ENCODE assay signal across 8 mouse cellular contexts in genomic region chr13:67830911-67831336, GRCm38 (mm10). TPM values are rescaled to one million over a fixed set of nuclear protein-coding genes. Genes with fewer than 3 reads are reported as not detected.
DNase-seq lines count a peak whose midpoint lies in the region; ATAC-seq and TF ChIP-seq lines count a peak whose summit lies in the region.

Gm10037 (plus strand) TSS chr13:67831106.

- no peaks in the 10 kb centered on the region for H3K36me3 ChIP-seq in ES-E14 (ENCODE audit: control insufficient read depth, insufficient read depth, low read length, poor library complexity, severe bottlenecking)
- H3K36me3 ChIP-seq in forebrain, postnatal 0 days (ENCODE audit: insufficient read depth): peaks cover 7% of the 10 kb centered on the region
- H3K36me3 ChIP-seq in hindbrain, embryonic 14.5 days (replicated peaks; ENCODE audit: control insufficient read depth, insufficient read depth): peaks cover 10% of the 10 kb centered on the region
- H3K36me3 ChIP-seq in lung, embryonic 15.5 days: peaks cover 8% of the 10 kb centered on the region
- H3K36me3 ChIP-seq in thymus, adult 2 months (ENCODE audit: control insufficient read depth, insufficient read depth, low read length): no peaks in the 10 kb centered on the region

- 3% methylated on average over 14 of the region's 14 CpGs for WGBS in forebrain, postnatal 0 days
- 5% methylated on average over 14 of the region's 14 CpGs for WGBS in hindbrain, embryonic 14.5 days
- WGBS in lung, embryonic 15.5 days: 2% methylated on average over 14 of the region's 14 CpGs
- WGBS in thymus, adult 2 months: 7% methylated on average over 14 of the region's 14 CpGs

- H3K27me3 ChIP-seq in forebrain, postnatal 0 days (ENCODE audit: insufficient read depth, low read length): no peaks in the 10 kb centered on the region
- H3K27me3 ChIP-seq in hindbrain, embryonic 14.5 days (ENCODE audit: control insufficient read depth, insufficient read depth, low read length): no peaks in the 10 kb centered on the region
- no peaks in the 10 kb centered on the region for H3K27me3 ChIP-seq in lung, embryonic 15.5 days
- H3K27me3 ChIP-seq in thymus, adult 2 months (ENCODE audit: control insufficient read depth, insufficient read depth, low read length): no peaks in the 10 kb centered on the region

- no peaks in the 10 kb centered on the region; the same call in 1 of the 2 replicates for H3K9me3 ChIP-seq in ES-E14 (ENCODE audit: control insufficient read depth, insufficient read depth, low read depth, low read length)
- peaks cover 7% of the 10 kb centered on the region; the same call in 1 of the 2 replicates for H3K9me3 ChIP-seq in forebrain, postnatal 0 days (ENCODE audit: low read length)
- peaks cover 11% of the 10 kb centered on the region; the same call in 1 of the 2 replicates for H3K9me3 ChIP-seq in hindbrain, embryonic 14.5 days (ENCODE audit: control insufficient read depth, low read length)
- H3K9me3 ChIP-seq in lung, embryonic 15.5 days: peaks cover 7% of the 10 kb centered on the region; the same call in 1 of the 2 replicates

- H3K4me3 ChIP-seq in ES-E14 (ENCODE audit: insufficient read depth in 1 of 2, low read depth in 1 of 2, low read length in 2 of 2, poor library complexity in 1 of 2, severe bottlenecking in 1 of 2): peak within 1 kb of the TSS; percentile 64 to 86
- H3K4me3 ChIP-seq in forebrain, postnatal 0 days (ENCODE audit: low read depth, low read length): peak within 1 kb of the TSS; percentile 58
- H3K4me3 ChIP-seq in hindbrain, embryonic 14.5 days (replicated peaks; ENCODE audit: low read length): peak within 1 kb of the TSS; percentile 45
- H3K4me3 ChIP-seq in lung, embryonic 15.5 days: peak within 1 kb of the TSS; percentile 58
- H3K4me3 ChIP-seq in thymus, adult 2 months (ENCODE audit: control insufficient read depth, insufficient read depth, low read length): peak within 1 kb of the TSS; percentile 96

- H3K9ac ChIP-seq in ES-E14 (ENCODE audit: insufficient read depth, low read depth, low read length, poor library complexity, severe bottlenecking): peak within 1 kb of the TSS; percentile 53; the same call in 1 of the 2 replicates
- H3K9ac ChIP-seq in forebrain, postnatal 0 days: peak within 1 kb of the TSS; percentile 61
- H3K9ac ChIP-seq in hindbrain, embryonic 14.5 days: peak within 1 kb of the TSS; percentile 77
- peak within 1 kb of the TSS; percentile 55 for H3K9ac ChIP-seq in lung, embryonic 15.5 days

- peak; percentile 84 for ATAC-seq in forebrain, postnatal 0 days
- ATAC-seq in hindbrain, embryonic 14.5 days (ENCODE audit: low FRiP score): peak; percentile 85
- ATAC-seq in lung, embryonic 15.5 days (ENCODE audit: borderline replicate concordance, extremely low read depth, low FRiP score, low TSS enrichment): peak; percentile 81; the same call in 1 of the 2 replicates
- ATAC-seq in neutrophil, adult 5-6 weeks (ENCODE audit: extremely low read depth, insufficient number of reproducible peaks, low FRiP score, poor library complexity, severe bottlenecking): peak; percentile 70

- in situ Hi-C loops in ES-E14 (cut with MboI; ENCODE audit: low sequenced_read_pairs in 2 of 2, unreplicated experiment in 2 of 2): no loop called here

- H3K4me2 ChIP-seq in forebrain, postnatal 0 days (ENCODE audit: low read depth): peak within 1 kb of the TSS; percentile 71
- peak within 1 kb of the TSS; percentile 70 for H3K4me2 ChIP-seq in hindbrain, embryonic 14.5 days (replicated peaks)
- H3K4me2 ChIP-seq in lung, embryonic 15.5 days: peak within 1 kb of the TSS; percentile 75

- TF ChIP-seq POLR2A in thymus, adult 2 months (IDR thresholded peaks at IDR 0.05; ENCODE audit: control insufficient read depth, extremely low read depth, insufficient read depth, low read length, poor library complexity): no peak

- peak; percentile 31 for DNase-seq in ES-E14 (ENCODE audit: low read depth, low spot score)
- peak; percentile 67 to 78 for DNase-seq in cerebellum, adult 18-20 months
- peak; percentile 84 for DNase-seq in forebrain, postnatal 0 days
- DNase-seq in hindbrain, embryonic 14.5 days (ENCODE audit: low spot score): peak; percentile 87
- peak; percentile 60 to 77 for DNase-seq in layer of hippocampus, postnatal 14 days (ENCODE audit: low spot score in 2 of 2)
- DNase-seq in thymus, adult 2 months: peak; percentile 44

- no peaks in the 10 kb centered on the region; a peak in 1 of 4 replicates for H3K4me1 ChIP-seq in ES-E14 (ENCODE audit: control insufficient read depth in 2 of 2, insufficient read depth in 2 of 2, low read length in 2 of 2, poor library complexity in 1 of 2)
- no peaks in the 10 kb centered on the region for H3K4me1 ChIP-seq in forebrain, postnatal 0 days (ENCODE audit: insufficient read depth)
- no peaks in the 10 kb centered on the region for H3K4me1 ChIP-seq in hindbrain, embryonic 14.5 days (replicated peaks; ENCODE audit: control insufficient read depth, insufficient read depth, low read length)
- H3K4me1 ChIP-seq in lung, embryonic 15.5 days: no peaks in the 10 kb centered on the region
- H3K4me1 ChIP-seq in thymus, adult 2 months (replicated peaks; ENCODE audit: control insufficient read depth, insufficient read depth, low read length): peaks cover 3% of the 10 kb centered on the region

- TF ChIP-seq CTCF in forebrain, postnatal 0 days (IDR thresholded peaks at IDR 0.05; ENCODE audit: low read depth): no peak
- no peak for TF ChIP-seq CTCF in thymus, adult 2 months (IDR thresholded peaks at IDR 0.05; ENCODE audit: borderline replicate concordance, control insufficient read depth, extremely low read depth, insufficient read depth, low read length, poor library complexity)

- H3K27ac ChIP-seq in ES-E14 (ENCODE audit: insufficient read depth, low read depth, low read length, poor library complexity, severe bottlenecking): peak within 1 kb of the TSS; percentile 64
- no peak within 1 kb of the TSS for H3K27ac ChIP-seq in forebrain, postnatal 0 days (ENCODE audit: low read depth, low read length)
- no peak within 1 kb of the TSS for H3K27ac ChIP-seq in hindbrain, embryonic 14.5 days
- H3K27ac ChIP-seq in lung, embryonic 15.5 days: no peak within 1 kb of the TSS
- no peak within 1 kb of the TSS for H3K27ac ChIP-seq in thymus, adult 2 months (ENCODE audit: control insufficient read depth, insufficient read depth, low read length)

TF ChIP-seq in ES-E14, 5 proteins besides CTCF, POLR2A, EP300 and RAD21:
- TF ChIP-seq ZNF384 (IDR thresholded peaks at IDR 0.05; ENCODE audit: low read depth, low read length) (no peak), CHD2 (IDR thresholded peaks at IDR 0.05; ENCODE audit: low read depth, low read length) (no peak), MAFK (IDR thresholded peaks at IDR 0.05; ENCODE audit: insufficient read depth, low read depth, low read length) (no peak), HCFC1 (IDR thresholded peaks at IDR 0.05; ENCODE audit: borderline replicate concordance, insufficient read depth, low read length) (peak; percentile 83)

RNA-seq across cellular contexts. Expression of gene Gm10037, which starts in this region (rescaled TPM):
- total RNA-seq in ES-E14 (2012; rRNA removed): 2.4 and 5.3 TPM in 2 replicates
- 3.4 and 4.3 TPM in 2 replicates for total RNA-seq in forebrain, postnatal 0 days (2014; rRNA removed)
- 4.4 and 5.8 TPM in 2 replicates for polyA plus RNA-seq in forebrain, postnatal 0 days (2015; fragmentation: Nextera tagmentation; extraction: Ambion mirVana)
- polyA plus RNA-seq in hindbrain, embryonic 14.5 days (2014; fragmentation: Nextera tagmentation; extraction: Ambion mirVana): 5.2 and 7.5 TPM in 2 replicates
- 1 to 10 TPM; 6.0 to 6.5 TPM for total RNA-seq in layer of hippocampus, postnatal 14 days (2021)
- polyA plus RNA-seq in lung, embryonic 15.5 days (2015; fragmentation: Nextera tagmentation; extraction: Ambion mirVana): 1.9 and 2.2 TPM in 2 replicates
- 2.5 and 3.8 TPM in 2 replicates for total RNA-seq in neutrophil, adult 5-6 weeks (2017)
- polyA plus RNA-seq in thymus, adult 2 months (2012; rRNA removed): 0.34 TPM in 1 of 2 replicates, not detected in the other

Comparison
In these comparisons a context has a peak if more than half of its experiments do, and no peak if none do; other contexts are left out.
1. Peak in DNase-seq and H3K4me3 ChIP-seq in thymus, adult 2 months; RNA of the gene not detected or under 1 TPM.
2. DNase-seq: peak in every context shown above with its lines; median percentile 87 in hindbrain, embryonic 14.5 days; 84 in forebrain, postnatal 0 days; 72 in cerebellum, adult 18-20 months; 68 in layer of hippocampus, postnatal 14 days; 44 in thymus, adult 2 months; 31 in ES-E14.
3. H3K4me3 ChIP-seq: peak in every context shown above with its lines; median percentile 96 in thymus, adult 2 months; 75 in ES-E14; 58 in forebrain, postnatal 0 days; 58 in lung, embryonic 15.5 days; 45 in hindbrain, embryonic 14.5 days.